Mouse (Mus musculus): ENCODE results near the gene Gm13103. TPM values are rescaled to one million over a fixed set of nuclear protein-coding genes. Genes with fewer than 3 reads are reported as not detected.

Gene Gm13103
- polyA plus RNA-seq (2017; shearing (Covaris generic)) = under 1 TPM in 1 of 2 experiments, not detected in 1; 0.47 TPM

GRCm38 (mm10) chr4:143846197-143846596, at the start of gene Gm13103:
Gene Gm13103, plus strand, starts transcription at chr4:143846497.

DNA sequence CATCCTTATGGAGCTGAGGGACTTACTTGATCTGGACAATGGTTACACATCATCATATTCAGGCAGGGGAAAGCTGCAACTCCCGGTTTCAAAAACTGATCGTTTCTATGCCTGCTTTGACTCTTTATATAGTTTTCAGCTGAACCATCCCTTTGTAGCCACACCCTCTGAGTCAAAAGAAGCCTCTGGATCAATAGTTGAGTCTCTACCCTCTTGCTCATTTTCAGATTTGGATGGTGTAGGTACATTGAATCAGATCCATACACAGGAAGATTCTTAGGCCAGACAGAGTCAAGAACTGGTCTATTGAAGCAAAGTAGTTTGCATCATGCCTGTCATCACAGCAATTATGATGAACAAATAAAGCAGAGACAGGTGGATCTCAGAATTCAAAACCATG, 30.3 kb upstream of the Gm13103 start, which contains the start of gene Gm13084:
Gene Gm13084, minus strand, starts transcription at position 101 of the 400 bp plus-strand sequence.

GRCm38 (mm10) chr4:143900280-143900679, 54.0 kb downstream of the Gm13103 start, which contains the start of gene Pramef6:
Gene Pramef6, minus strand, starts transcription at chr4:143900380.

Other genes with a start within 250 kb of the Gm13103 start
- under 1 TPM in 1 of 2 experiments, not detected in 1; 0.11 TPM for gene Gm13083, start 231.5 kb upstream of the Gm13103 start, polyA plus RNA-seq (2017; shearing (Covaris generic))
- not detected for gene Gm13088, start 189.3 kb upstream of the Gm13103 start, polyA plus RNA-seq (2017; shearing (Covaris generic))
- under 1 TPM in 1 of 2 experiments, not detected in 1; 0.12 TPM for gene Gm13089, start 143.8 kb upstream of the Gm13103 start, polyA plus RNA-seq (2017; shearing (Covaris generic))
- gene Gm13078, start 127.0 kb upstream of the Gm13103 start, polyA plus RNA-seq (2017; shearing (Covaris generic)) = under 1 TPM in 1 of 2 experiments, not detected in 1; 0.11 TPM
- gene Gm13023, start 57.1 kb upstream of the Gm13103 start, polyA plus RNA-seq (2017; shearing (Covaris generic)) = not detected
- gene Gm13084, start 30.4 kb upstream of the Gm13103 start, polyA plus RNA-seq (2017; shearing (Covaris generic)) = under 1 TPM in 1 of 2 experiments, not detected in 1; 0.43 TPM
- gene Pramef6, start 53.9 kb downstream of the Gm13103 start, polyA plus RNA-seq (2017; shearing (Covaris generic)) = under 1 TPM in 1 of 2 experiments, not detected in 1; 0.37 TPM
- gene Pramef25, start 104.5 kb downstream of the Gm13103 start, polyA plus RNA-seq (2017; shearing (Covaris generic)) = not detected
- gene Gm13101, start 120.5 kb downstream of the Gm13103 start, polyA plus RNA-seq (2017; shearing (Covaris generic)) = not detected
- gene Pramef17, start 147.9 kb downstream of the Gm13103 start, polyA plus RNA-seq (2017; shearing (Covaris generic)) = under 1 TPM in 1 of 2 experiments, not detected in 1; 0.14 TPM
- gene Pramel4, start 212.6 kb downstream of the Gm13103 start, polyA plus RNA-seq (2017; shearing (Covaris generic)) = under 1 TPM; 0.14 to 0.25 TPM